Mouse (Mus musculus) limb, embryonic 11.5 days (tissue): ENCODE results near the gene Fgf2. TPM values are rescaled to one million over a fixed set of nuclear protein-coding genes. Genes with fewer than 3 reads are reported as not detected.

Source experiments
- ATAC-seq: fragments of 200-750 bp; cut with Nextera tagmentation; 2 replicates; pipeline ENCODE4 v1.8.0; 2017; ENCODE audit warnings: low read depth; ENCODE audit not compliant: insufficient number of reproducible peaks, low FRiP score, low TSS enrichment
- DNase-seq: peaks from one replicate; pipeline ENCODE4 v3.0.0-alpha.2; 2015; ENCODE audit warnings: low spot score
- H3K27ac ChIP-seq: fragments of 300-500 bp; sonication (generic); replicated peaks from 2 replicates; pipeline ENCODE4 v1.5.1; 2014; ENCODE audit warnings: low read depth, mild to moderate bottlenecking, low read length
- H3K27me3 ChIP-seq: fragments of 300-500 bp; sonication (generic); 2 replicates; pipeline ENCODE4 v1.6.1; 2014; ENCODE audit warnings: mild to moderate bottlenecking, low read length, mixed read lengths; ENCODE audit not compliant: control insufficient read depth, insufficient read depth
- H3K36me3 ChIP-seq: fragments of 300-500 bp; sonication (generic); 2 replicates; pipeline ENCODE4 v1.6.1; 2014; ENCODE audit warnings: mild to moderate bottlenecking, low read length, moderate library complexity, mixed read lengths; ENCODE audit not compliant: control insufficient read depth, insufficient read depth
- H3K4me1 ChIP-seq: fragments of 300-500 bp; sonication (generic); 2 replicates; pipeline ENCODE4 v1.6.1; 2014; ENCODE audit warnings: low read length, mixed read lengths; ENCODE audit not compliant: control insufficient read depth, insufficient read depth
- H3K4me2 ChIP-seq: fragments of 300-500 bp; sonication (generic); 2 replicates; pipeline ENCODE4 v1.6.1; 2014; ENCODE audit warnings: low read depth, mild to moderate bottlenecking, moderate library complexity; ENCODE audit not compliant: severe bottlenecking
- H3K4me3 ChIP-seq: fragments of 300-500 bp; sonication (generic); 2 replicates; pipeline ENCODE4 v1.5.1; 2014; ENCODE audit warnings: low read depth, low read length
- H3K9ac ChIP-seq: fragments of 300-500 bp; sonication (generic); 2 replicates; pipeline ENCODE4 v1.6.1; 2014; ENCODE audit warnings: mild to moderate bottlenecking, low read length
- H3K9me3 ChIP-seq: fragments of 300-500 bp; sonication (generic); 2 replicates; pipeline ENCODE4 v1.6.1; 2016; ENCODE audit warnings: low read length; ENCODE audit not compliant: control insufficient read depth
- WGBS: fragments of 180-500 bp; shearing (Covaris S2); extraction: QIAGEN DNeasy Blood & Tissue Kit; methylation state at CpG from one replicate; pipeline ENCODE4 v1.1.7; 2014; 5-methylcytosine and 5-hydroxymethylcytosine counted together
- polyA plus RNA-seq: library from polyadenylated mRNA; unstranded; fragments of >200 nt; fragmentation: Nextera tagmentation; extraction: Ambion mirVana; gene quantifications from 2 replicates; pipeline ENCODE4 v1.2.1, GENCODE M21; 2014

Gene Fgf2
- polyA plus RNA-seq, 1 experiment from 2014 or later, result 1.3 TPM

DNA sequence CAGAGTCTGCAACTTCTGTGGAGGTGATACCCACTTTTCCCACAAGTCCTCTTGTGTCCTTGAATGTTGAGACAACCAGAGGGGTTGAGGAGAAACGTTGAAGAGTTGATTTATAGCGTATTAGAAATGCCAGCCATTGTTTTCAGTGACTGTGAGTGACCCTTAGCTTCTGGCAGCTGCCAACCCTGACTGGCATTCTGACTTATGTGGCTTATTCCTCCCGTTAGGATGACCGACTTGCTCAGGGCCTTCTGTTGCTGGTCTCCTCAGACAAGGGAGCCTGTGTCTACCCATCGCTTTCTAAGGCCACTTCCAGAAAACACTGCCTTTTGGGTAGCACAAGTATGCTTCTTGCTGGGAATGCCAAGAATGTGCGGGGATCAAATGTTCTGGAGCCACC lies 33.3 kb downstream of the Fgf2 start:
- 79% methylated on average over 6 of the region's 6 CpGs for WGBS
- DNase-seq, result no peak
- ATAC-seq, result no peak
- no peak overlapping the region for H3K4me2 ChIP-seq
- no peaks in the 10 kb centered on the region for H3K36me3 ChIP-seq
- H3K27me3 ChIP-seq, result no peaks in the 10 kb centered on the region
- H3K9me3 ChIP-seq, result no peaks in the 10 kb centered on the region
- H3K4me3 ChIP-seq, result no peak overlapping the region
- H3K9ac ChIP-seq, result no peak overlapping the region
- no peak overlapping the region for H3K27ac ChIP-seq
- H3K4me1 ChIP-seq, result peaks cover 6% of the 10 kb centered on the region

DNA sequence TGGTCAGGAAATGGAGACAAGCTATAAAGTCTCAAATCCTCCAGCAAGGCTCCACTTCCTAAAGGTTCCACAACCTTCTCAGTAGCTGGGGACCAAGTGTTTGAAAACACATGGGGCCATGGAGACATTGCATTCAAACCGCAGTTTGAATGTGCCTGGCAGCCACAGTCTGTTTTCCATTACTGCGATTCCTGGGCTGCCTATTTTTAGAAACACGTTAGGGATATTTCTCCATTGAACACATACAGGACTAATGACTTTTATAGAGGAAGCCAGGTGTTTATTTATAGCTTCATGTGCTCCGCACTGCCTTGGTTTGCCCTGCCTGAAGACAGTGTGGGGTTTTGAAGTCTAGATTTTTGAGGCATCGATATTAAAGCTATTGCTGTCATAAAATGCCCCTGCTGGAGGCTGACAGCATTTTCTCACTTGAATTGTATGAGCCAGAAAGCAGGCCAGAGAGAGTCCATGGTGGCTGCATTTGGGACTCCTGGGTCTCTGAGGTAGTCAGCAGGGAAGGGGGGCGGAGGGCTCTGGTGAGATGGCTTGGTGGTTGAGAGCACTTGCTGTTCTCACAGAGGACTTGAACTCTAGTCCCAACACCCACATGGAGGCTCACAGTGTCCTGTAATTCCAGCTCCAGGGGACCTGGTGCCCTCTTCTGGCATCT lies 35.1 kb downstream of the Fgf2 start:
- no peaks in the 10 kb centered on the region for H3K27me3 ChIP-seq
- no peak overlapping the region for H3K4me2 ChIP-seq
- peaks cover 6% of the 10 kb centered on the region for H3K4me1 ChIP-seq
- H3K9me3 ChIP-seq, result no peaks in the 10 kb centered on the region
- H3K36me3 ChIP-seq, result no peaks in the 10 kb centered on the region
- WGBS, result 20% methylated on average over 6 of the region's 6 CpGs
- no peak overlapping the region for H3K9ac ChIP-seq
- ATAC-seq, result peak; percentile 74
- peak overlapping the region; percentile 69 for H3K27ac ChIP-seq
- H3K4me3 ChIP-seq, result no peak overlapping the region
- peak; percentile 66 for DNase-seq

GRCm38 (mm10) chr3:37387310-37387709 lies 39.2 kb downstream of the Fgf2 start:
- Histone ChIP-seq H3K4me2 (no peak overlapping the region), H3K27me3 (no peaks in the 10 kb centered on the region), H3K36me3 (no peaks in the 10 kb centered on the region), H3K4me3 (no peak overlapping the region), H3K4me1 (peaks cover 3% of the 10 kb centered on the region; the same call in 1 of the 2 replicates), H3K9me3 (no peaks in the 10 kb centered on the region), H3K27ac (no peak overlapping the region), H3K9ac (no peak overlapping the region)
- no peak for ATAC-seq
- WGBS, result 86% methylated on average over 6 of the region's 6 CpGs
- no peak for DNase-seq

- H3K4me1 ChIP-seq, result no peaks in the 10 kb centered on the region
- no peaks in the 10 kb centered on the region for H3K9me3 ChIP-seq
- DNase-seq (no peak), ATAC-seq (no peak)
- no peak overlapping the region for H3K27ac ChIP-seq
- no peaks in the 10 kb centered on the region for H3K36me3 ChIP-seq
- H3K4me3 ChIP-seq, result no peak overlapping the region
- no peak overlapping the region for H3K4me2 ChIP-seq
- WGBS, result 93% methylated on average over 5 of the region's 5 CpGs
- H3K9ac ChIP-seq, result no peak overlapping the region
- no peaks in the 10 kb centered on the region for H3K27me3 ChIP-seq
Observed at GRCm38 (mm10) chr3:37396930-37397608, 48.9 kb downstream of the Fgf2 start.

DNA sequence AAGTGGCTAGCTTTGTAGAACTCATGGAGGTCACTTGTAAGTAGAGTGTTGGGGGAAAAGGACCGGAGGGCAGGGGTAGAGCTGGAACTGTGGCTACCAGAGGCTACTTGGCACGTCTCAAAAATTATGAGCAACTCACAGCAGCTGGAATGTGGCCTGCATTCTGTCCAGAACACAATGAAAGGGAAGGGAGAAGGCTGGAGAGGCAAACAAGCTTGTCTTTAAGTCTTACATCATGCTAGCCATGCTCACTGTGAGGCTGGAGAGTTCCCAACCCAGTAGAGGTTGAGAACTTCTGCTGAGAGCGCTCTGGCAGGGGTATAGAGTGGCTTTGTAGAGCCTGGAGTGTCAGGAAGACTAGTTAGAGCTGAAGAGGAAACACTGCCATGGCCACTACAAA lies 49.5 kb downstream of the Fgf2 start:
- no peak overlapping the region for H3K4me2 ChIP-seq
- no peaks in the 10 kb centered on the region for H3K36me3 ChIP-seq
- 81% methylated on average over 3 of the region's 3 CpGs for WGBS
- no peak overlapping the region for H3K27ac ChIP-seq
- ATAC-seq, result no peak
- H3K4me3 ChIP-seq, result no peak overlapping the region
- no peaks in the 10 kb centered on the region for H3K4me1 ChIP-seq
- no peak overlapping the region for H3K9ac ChIP-seq
- H3K9me3 ChIP-seq, result no peaks in the 10 kb centered on the region
- H3K27me3 ChIP-seq, result no peaks in the 10 kb centered on the region
- no peak for DNase-seq

DNA sequence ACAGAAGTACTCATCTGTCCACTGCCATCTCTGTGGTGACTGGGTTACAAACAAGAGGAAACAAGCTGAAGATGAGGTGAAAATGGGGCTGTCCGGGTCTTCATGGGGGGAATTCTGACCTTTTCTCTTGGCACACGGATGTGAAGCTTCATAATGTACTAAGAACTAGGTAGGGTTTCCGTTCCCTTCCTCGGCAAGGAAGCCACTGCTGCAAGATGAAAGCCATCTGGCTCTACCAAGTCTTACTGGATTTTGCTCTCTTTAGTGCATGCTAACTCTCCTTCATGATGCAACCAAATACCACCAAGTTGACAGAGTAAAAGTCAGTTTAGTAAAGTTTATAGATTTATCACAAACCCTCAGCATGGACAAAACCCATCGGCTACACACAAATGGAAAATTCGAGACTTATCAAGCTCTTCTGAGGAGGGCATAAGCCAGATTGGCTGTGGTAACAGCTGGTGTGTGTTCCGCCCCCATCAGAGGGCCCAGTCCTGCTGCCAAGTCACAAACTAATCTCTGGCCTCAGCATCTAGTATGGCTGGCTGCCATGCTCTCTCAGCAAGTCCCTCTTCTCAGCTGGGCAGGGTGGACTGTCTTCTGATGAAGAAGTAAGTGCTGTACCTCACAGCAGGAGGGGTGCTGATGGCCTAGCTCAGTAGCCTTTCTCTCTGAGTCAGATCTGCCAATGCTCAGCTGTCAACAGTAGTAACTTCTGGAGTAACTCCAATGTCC lies 50.7 kb downstream of the Fgf2 start:
- H3K27ac ChIP-seq, result no peak overlapping the region
- H3K4me1 ChIP-seq, result no peaks in the 10 kb centered on the region
- ATAC-seq (no peak), DNase-seq (no peak)
- H3K4me2 ChIP-seq, result no peak overlapping the region
- H3K4me3 ChIP-seq, result no peak overlapping the region
- no peaks in the 10 kb centered on the region for H3K27me3 ChIP-seq
- no peak overlapping the region for H3K9ac ChIP-seq
- WGBS, result 88% methylated on average over 7 of the region's 7 CpGs
- H3K9me3 ChIP-seq, result no peaks in the 10 kb centered on the region
- no peaks in the 10 kb centered on the region for H3K36me3 ChIP-seq

- DNase-seq (peak; percentile 71), ATAC-seq (0 out of 2 replicates have a peak, but pooled peaks have one; percentile 39)
- H3K27me3 ChIP-seq, result no peaks in the 10 kb centered on the region
- H3K36me3 ChIP-seq, result no peaks in the 10 kb centered on the region
- 45% methylated on average over 11 of the region's 11 CpGs for WGBS
- H3K27ac ChIP-seq, result peak overlapping the region; percentile 3
- no peak overlapping the region for H3K4me3 ChIP-seq
- no peaks in the 10 kb centered on the region for H3K4me1 ChIP-seq
- H3K4me2 ChIP-seq, result no peak overlapping the region
- H3K9ac ChIP-seq, result no peak overlapping the region
- H3K9me3 ChIP-seq, result no peaks in the 10 kb centered on the region
Observed at GRCm38 (mm10) chr3:37401729-37402610, 53.8 kb downstream of the Fgf2 start.

DNA sequence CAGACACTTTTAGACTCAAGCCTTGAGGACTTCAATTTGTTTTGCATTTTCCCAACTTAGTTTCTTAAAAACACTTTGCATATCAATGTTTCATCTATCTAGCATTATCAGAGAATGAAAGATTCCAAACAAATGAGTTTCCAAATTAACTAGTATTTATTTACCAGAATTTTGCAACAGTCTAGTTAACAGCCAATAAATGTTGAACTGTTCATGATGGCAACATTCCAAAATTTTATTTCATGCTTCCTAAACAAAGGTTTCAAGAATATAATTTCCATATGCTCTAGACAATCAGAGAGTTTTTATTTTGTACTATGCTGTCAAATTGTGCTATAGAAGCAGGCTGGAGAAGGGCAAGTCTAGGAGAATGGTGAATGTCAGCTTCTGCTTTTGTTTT lies 59.5 kb downstream of the Fgf2 start:
- DNase-seq (no peak), ATAC-seq (no peak)
- H3K27ac ChIP-seq, result no peak overlapping the region
- no peaks in the 10 kb centered on the region for H3K27me3 ChIP-seq
- H3K9me3 ChIP-seq, result no peaks in the 10 kb centered on the region
- no peak overlapping the region for H3K9ac ChIP-seq
- no peaks in the 10 kb centered on the region for H3K36me3 ChIP-seq
- no peak overlapping the region for H3K4me2 ChIP-seq
- no peaks in the 10 kb centered on the region for H3K4me1 ChIP-seq
- no peak overlapping the region for H3K4me3 ChIP-seq
